Mouse (Mus musculus) stomach, embryonic 14.5 days (tissue): ENCODE measurements around the gene Cntnap5a. TPM values are rescaled to one million over a fixed set of nuclear protein-coding genes. Genes with fewer than 3 reads are reported as not detected.
"Not testable (repeated sequence)": the region's sequence is repeated elsewhere in the genome, so short reads cannot be mapped to it uniquely, and the experiment has no call there.

Experiments
- ATAC-seq: fragments of 200-750 bp; cut with Nextera tagmentation; 2 replicates; pipeline ENCODE4 v1.8.0; 2017; ENCODE audit warnings: low read depth, moderate TSS enrichment; ENCODE audit not compliant: insufficient number of reproducible peaks, insufficient read depth, low FRiP score
- H3K27ac ChIP-seq: fragments of 300-500 bp; sonication (generic); 2 replicates; pipeline ENCODE4 v1.5.1; 2014; ENCODE audit warnings: mild to moderate bottlenecking, low read length, moderate library complexity, mixed read lengths
- H3K27me3 ChIP-seq: fragments of 300-500 bp; sonication (generic); 2 replicates; pipeline ENCODE4 v1.6.1; 2014; ENCODE audit warnings: low read length, control low read depth, mixed read lengths; ENCODE audit not compliant: control insufficient read depth, insufficient read depth
- H3K36me3 ChIP-seq: fragments of 300-500 bp; sonication (generic); 2 replicates; pipeline ENCODE4 v1.6.1; 2014; ENCODE audit warnings: mild to moderate bottlenecking, control low read depth, low read length, moderate library complexity, mixed read lengths; ENCODE audit not compliant: control insufficient read depth, insufficient read depth
- H3K4me1 ChIP-seq: fragments of 300-500 bp; sonication (generic); 2 replicates; pipeline ENCODE4 v1.6.1; 2014; ENCODE audit warnings: low read length, control low read depth, mixed read lengths; ENCODE audit not compliant: control insufficient read depth, insufficient read depth
- H3K4me2 ChIP-seq: fragments of 300-500 bp; sonication (generic); replicated peaks from 2 replicates; pipeline ENCODE4 v1.6.1; 2014; ENCODE audit warnings: low read depth, low read length, control low read depth
- H3K4me3 ChIP-seq: fragments of 300-500 bp; sonication (generic); 2 replicates; pipeline ENCODE4 v1.5.1; 2014; ENCODE audit warnings: low read depth, low read length, control low read depth
- H3K9ac ChIP-seq: fragments of 300-500 bp; sonication (generic); replicated peaks from 2 replicates; pipeline ENCODE4 v1.6.1; 2014; ENCODE audit warnings: low read depth, mild to moderate bottlenecking, control low read depth, low read length, moderate library complexity, mixed read lengths
- H3K9me3 ChIP-seq: fragments of 300-500 bp; sonication (generic); 2 replicates; pipeline ENCODE4 v1.6.1; 2016; ENCODE audit warnings: low read depth, low read length, control low read depth; ENCODE audit not compliant: control insufficient read depth
- WGBS: fragments of 180-500 bp; shearing (Covaris S2); extraction: QIAGEN DNeasy Blood & Tissue Kit; methylation state at CpG from one replicate; pipeline ENCODE4 v1.1.7; 2014; 5-methylcytosine and 5-hydroxymethylcytosine counted together
- polyA plus RNA-seq: library from polyadenylated mRNA; unstranded; fragments of >200 nt; fragmentation: Nextera tagmentation; extraction: Ambion mirVana; gene quantifications from 2 replicates; pipeline ENCODE4 v1.2.1, GENCODE M21; 2014

Cntnap5a gene
- polyA plus RNA-seq, 1 experiment from 2014 or later = 0.14 TPM

DNA sequence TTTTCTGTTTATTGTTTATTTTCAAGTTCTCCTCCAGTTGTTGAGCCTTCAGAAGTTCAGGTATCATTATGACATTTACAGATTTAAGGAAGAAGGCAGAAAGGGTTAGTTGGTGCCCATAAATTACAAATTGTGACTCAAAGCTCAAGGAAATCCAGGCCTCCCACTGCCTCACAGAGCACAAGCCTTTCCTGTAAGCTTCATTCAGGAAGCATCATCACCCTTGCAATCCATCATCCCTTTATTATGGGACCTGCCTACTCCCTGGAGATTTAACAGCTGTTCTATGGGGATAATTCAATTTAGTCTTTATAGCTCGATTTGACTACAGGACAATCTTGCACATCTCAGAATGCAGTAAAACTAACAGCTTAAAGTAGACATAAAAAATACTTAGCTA is 441.2 kb downstream of the Cntnap5a start:
- H3K9me3 ChIP-seq = no peaks in the 10 kb centered on the region
- H3K9ac ChIP-seq = no peak overlapping the region
- 26% methylated on average over 1 of the region's 1 CpGs for WGBS
- H3K27me3 ChIP-seq = no peaks in the 10 kb centered on the region
- ATAC-seq = no peak
- no peak overlapping the region for H3K27ac ChIP-seq
- no peaks in the 10 kb centered on the region for H3K4me1 ChIP-seq
- H3K4me2 ChIP-seq = no peak overlapping the region
- H3K4me3 ChIP-seq = no peak overlapping the region
- H3K36me3 ChIP-seq = no peaks in the 10 kb centered on the region

DNA sequence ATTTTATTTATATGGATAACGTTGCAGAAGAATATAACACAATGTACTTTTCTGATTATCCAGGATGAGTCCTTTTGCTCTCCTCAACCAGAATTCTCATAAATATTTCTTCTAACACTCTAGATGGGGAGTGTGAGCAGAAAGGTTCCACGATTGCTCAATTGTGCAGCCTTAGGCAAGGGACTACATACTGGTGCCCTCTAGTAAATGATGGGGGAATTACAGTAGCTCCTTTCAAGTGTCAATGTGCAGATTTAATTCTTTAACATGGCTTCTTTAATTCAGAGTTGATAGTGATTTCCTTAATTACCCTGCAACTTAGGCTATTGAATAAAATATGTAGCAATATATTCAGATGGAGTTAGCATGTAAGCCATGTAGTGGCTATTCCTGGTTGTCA is 442.5 kb downstream of the Cntnap5a start:
- H3K36me3 ChIP-seq = no peaks in the 10 kb centered on the region
- no peak overlapping the region for H3K4me3 ChIP-seq
- H3K4me1 ChIP-seq = no peaks in the 10 kb centered on the region
- 74% methylated on average over 2 of the region's 2 CpGs for WGBS
- H3K4me2 ChIP-seq = no peak overlapping the region
- H3K27me3 ChIP-seq = no peaks in the 10 kb centered on the region
- no peak overlapping the region for H3K27ac ChIP-seq
- H3K9me3 ChIP-seq = no peaks in the 10 kb centered on the region
- ATAC-seq = no peak
- no peak overlapping the region for H3K9ac ChIP-seq

DNA sequence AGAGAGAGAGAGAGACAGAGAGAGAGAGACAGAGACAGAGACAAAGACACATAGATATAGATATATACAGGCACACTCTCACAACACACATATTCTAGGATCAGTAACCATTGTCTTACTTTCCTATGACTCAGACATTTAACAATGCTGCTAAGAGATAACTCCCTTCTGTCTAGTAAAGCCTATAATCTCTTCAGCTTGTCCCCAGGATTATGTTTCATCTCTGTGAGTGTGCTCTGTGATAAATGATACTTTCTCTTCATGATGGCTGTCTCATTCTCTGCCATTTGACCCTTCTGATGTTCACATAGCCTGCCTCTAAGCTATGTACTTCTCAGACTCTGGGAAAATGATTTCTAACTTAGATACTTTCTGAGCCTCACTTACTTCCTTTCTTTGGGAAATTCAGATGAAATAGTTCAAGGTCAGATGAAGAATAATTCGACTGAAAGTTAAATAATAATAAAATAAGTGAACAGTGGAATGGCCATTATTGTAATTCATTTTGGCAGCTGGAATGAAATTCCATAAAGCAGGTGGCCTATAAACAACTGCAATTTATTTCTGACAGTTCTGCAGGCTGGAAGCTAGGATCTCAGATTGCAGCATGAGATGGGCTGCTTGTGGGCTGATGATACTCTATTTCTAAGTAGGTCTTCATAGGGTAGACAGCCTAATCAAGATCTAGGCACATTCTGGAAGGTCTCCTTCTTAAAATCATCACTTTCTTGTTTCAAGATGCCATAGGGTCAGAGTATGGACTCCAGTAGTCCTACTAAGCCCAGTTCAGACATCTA is 444.1 kb downstream of the Cntnap5a start:
- no peak overlapping the region for H3K27ac ChIP-seq
- ATAC-seq = no peak
- WGBS = 37% methylated on average over 1 of the region's 1 CpGs
- H3K9me3 ChIP-seq = no peaks in the 10 kb centered on the region
- no peak overlapping the region for H3K4me3 ChIP-seq
- no peak overlapping the region for H3K4me2 ChIP-seq
- no peaks in the 10 kb centered on the region for H3K4me1 ChIP-seq
- no peaks in the 10 kb centered on the region for H3K36me3 ChIP-seq
- H3K27me3 ChIP-seq = no peaks in the 10 kb centered on the region
- no peak overlapping the region for H3K9ac ChIP-seq

DNA sequence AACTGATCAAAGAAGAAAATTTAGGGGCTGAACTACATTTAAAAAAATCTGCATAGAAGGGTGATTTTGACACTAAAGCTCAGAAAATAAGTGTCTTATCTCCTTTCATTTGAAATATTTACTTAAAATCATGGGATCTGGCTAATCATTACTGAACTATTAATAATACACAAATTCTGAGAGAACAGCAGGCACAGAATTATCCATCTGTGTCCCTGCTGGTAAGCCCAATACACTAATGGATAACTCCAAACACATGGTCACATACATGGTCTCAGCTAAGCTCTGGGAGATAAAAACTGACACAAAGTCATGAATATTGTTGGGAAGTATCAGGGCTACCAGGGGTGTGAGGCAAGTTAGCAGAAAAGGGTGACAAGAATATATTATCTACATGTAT is 447.9 kb downstream of the Cntnap5a start:
- Histone ChIP-seq H3K9ac (no peak overlapping the region), H3K4me2 (no peak overlapping the region), H3K4me3 (no peak overlapping the region), H3K4me1 (no peaks in the 10 kb centered on the region), H3K9me3 (no peaks in the 10 kb centered on the region), H3K27ac (no peak overlapping the region), H3K27me3 (no peaks in the 10 kb centered on the region), H3K36me3 (no peaks in the 10 kb centered on the region)
- no peak for ATAC-seq

DNA sequence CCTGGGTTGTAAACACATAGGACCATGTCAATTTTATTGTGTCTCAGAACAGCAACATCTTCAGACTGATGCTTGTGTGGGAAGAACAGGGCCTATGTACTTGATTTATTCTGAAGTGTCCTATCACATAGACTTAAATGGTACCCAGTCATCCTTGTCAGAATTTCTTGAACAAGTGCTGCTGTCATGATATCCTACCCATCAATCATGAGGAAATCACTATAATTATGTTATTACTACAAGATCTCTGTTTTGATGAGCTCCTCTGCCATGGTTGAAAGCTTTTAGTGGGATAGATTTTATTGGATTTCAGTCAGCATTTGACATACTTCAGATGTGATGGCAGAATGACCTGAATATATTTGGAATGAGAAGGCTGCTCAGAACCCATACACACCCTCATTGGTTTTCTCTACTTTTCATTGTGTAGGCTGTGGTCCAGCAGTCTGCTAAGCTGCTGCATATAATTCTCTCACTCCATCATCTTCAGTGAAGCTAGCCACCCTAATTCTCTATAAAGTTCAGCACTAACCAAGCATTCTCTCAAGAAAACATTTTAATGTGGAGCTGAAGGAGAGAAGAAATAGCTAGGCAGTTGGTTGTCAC is 465.3 kb downstream of the Cntnap5a start:
- no peaks in the 10 kb centered on the region for H3K36me3 ChIP-seq
- H3K4me3 ChIP-seq = no peak overlapping the region
- no peaks in the 10 kb centered on the region for H3K4me1 ChIP-seq
- H3K27me3 ChIP-seq = no peaks in the 10 kb centered on the region
- no peak overlapping the region for H3K4me2 ChIP-seq
- H3K27ac ChIP-seq = no peak overlapping the region
- no peak overlapping the region for H3K9ac ChIP-seq
- H3K9me3 ChIP-seq = no peaks in the 10 kb centered on the region
- ATAC-seq = no peak

DNA sequence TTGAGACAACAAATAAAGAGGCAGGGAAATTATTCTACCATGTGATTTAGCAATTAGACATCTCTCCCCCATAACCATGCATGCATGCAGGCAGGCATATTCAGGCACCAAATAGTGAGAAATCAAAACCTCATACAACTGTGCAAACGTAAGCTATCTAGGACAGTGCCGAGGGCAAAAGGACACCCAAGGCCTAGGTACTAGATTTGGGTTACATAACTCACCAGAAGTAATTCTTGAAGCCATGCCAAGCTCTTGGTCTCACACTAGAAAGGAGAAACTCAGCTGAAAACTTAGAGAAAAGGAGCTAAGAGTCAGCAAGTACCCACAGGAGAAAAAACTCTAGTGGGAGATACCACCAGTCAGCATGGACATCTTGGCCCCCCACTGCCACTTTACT is 499.9 kb downstream of the Cntnap5a start:
- no peak overlapping the region for H3K27ac ChIP-seq
- no peak overlapping the region for H3K4me3 ChIP-seq
- H3K4me2 ChIP-seq = no peak overlapping the region
- H3K9me3 ChIP-seq = no peaks in the 10 kb centered on the region
- no peaks in the 10 kb centered on the region for H3K4me1 ChIP-seq
- no peak for ATAC-seq
- no peaks in the 10 kb centered on the region for H3K36me3 ChIP-seq
- H3K9ac ChIP-seq = no peak overlapping the region
- H3K27me3 ChIP-seq = no peaks in the 10 kb centered on the region
- 87% methylated on average over 2 of the region's 2 CpGs for WGBS

DNA sequence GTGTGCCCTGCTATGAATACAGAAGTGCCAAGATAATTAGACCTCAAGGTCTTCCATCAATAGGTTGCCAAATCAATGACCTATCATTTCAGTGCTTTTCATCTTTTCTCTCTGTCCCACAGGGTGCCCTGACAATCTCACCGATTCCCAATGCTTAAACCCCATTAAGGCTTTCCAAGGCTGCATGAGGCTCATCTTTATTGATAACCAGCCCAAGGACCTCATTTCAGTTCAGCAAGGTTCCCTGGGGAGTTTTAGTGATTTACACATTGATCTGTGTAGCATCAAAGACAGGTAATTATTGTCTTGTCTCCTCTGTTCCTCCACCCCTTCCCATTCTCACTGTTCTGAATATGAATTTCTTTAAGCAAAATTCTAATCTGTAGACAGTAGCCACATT is 503.6 kb downstream of the Cntnap5a start:
- H3K36me3 ChIP-seq, H3K9me3 ChIP-seq, ATAC-seq, H3K4me1 ChIP-seq, H3K27ac ChIP-seq, H3K9ac ChIP-seq, H3K4me2 ChIP-seq, H3K27me3 ChIP-seq, H3K4me3 ChIP-seq: not testable (repeated sequence)
- 83% methylated on average over 1 of the region's 1 CpGs for WGBS

DNA sequence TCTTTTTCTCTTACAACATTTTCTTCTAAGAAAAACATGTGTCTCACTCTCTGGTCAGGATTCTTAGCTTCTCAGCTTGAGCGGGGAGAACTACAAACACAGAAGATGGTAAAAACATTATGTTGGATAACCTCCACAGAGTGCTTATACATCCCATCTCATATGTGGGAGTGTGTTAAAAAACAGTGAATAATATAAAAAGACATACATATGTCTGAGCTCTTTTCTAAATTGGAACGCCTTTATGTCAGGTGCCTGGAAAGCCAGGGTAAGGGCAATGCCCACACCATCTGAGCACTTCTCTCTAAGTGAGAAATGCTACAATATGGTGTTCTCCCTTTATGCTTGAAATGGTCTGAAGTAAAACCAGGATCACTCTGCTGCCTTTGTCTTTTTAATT is 507.7 kb downstream of the Cntnap5a start:
- no peaks in the 10 kb centered on the region for H3K4me1 ChIP-seq
- 87% methylated on average over 2 of the region's 2 CpGs for WGBS
- no peak for ATAC-seq

DNA sequence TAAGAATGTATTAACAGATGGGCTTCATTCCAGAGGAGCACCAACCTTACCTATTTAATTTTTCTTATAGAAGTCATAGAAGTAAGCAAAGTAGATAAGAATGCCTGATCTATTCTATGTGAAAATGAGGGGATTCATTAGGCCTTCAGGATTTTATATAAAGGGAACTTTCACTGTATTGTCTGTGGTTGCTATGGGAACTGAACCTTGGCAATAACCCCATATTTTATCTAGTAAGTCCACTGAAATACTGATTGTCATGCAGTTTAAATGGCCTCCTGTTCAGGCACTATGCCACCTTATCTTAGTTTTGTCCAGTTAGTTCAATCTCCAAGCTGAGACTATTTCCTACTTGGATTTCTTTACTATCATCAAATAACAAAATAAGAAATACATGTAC is 532.3 kb downstream of the Cntnap5a start:
- Histone ChIP-seq H3K27me3 (no peaks in the 10 kb centered on the region), H3K36me3 (no peaks in the 10 kb centered on the region), H3K4me1 (no peaks in the 10 kb centered on the region), H3K9ac (no peak overlapping the region), H3K9me3 (no peaks in the 10 kb centered on the region), H3K27ac (no peak overlapping the region), H3K4me2 (no peak overlapping the region), H3K4me3 (no peak overlapping the region)
- ATAC-seq = no peak

More for the DNA sequence above, 507.7 kb downstream of the Cntnap5a start:
- H3K27me3 ChIP-seq = no peaks in the 10 kb centered on the region
- no peaks in the 10 kb centered on the region for H3K9me3 ChIP-seq
- no peak overlapping the region for H3K9ac ChIP-seq
- no peak overlapping the region for H3K4me2 ChIP-seq
- no peak overlapping the region for H3K27ac ChIP-seq
- H3K4me3 ChIP-seq = no peak overlapping the region
- H3K36me3 ChIP-seq = no peaks in the 10 kb centered on the region
